Mouse (Mus musculus) midbrain, embryonic 10.5 days (tissue): ENCODE data around the gene Akr1b3. TPM values are rescaled to one million over a fixed set of nuclear protein-coding genes. Genes with fewer than 3 reads are reported as not detected.
A peak's percentile ranks its signal among the peaks of the same experiment; 100 is the strongest.
"Not testable (repeated sequence)": the region's sequence is repeated elsewhere in the genome, so short reads cannot be mapped to it uniquely, and the experiment has no call there.

Source experiments
- DNase-seq: peaks from one replicate; pipeline ENCODE4 v3.0.0-alpha.2; 2017; ENCODE audit warnings: low spot score
- H3K27ac ChIP-seq: fragments of 300-500 bp; sonication (generic); replicated peaks from 2 replicates; pipeline ENCODE4 v1.5.1; 2016; ENCODE audit warnings: mild to moderate bottlenecking
- H3K27me3 ChIP-seq: fragments of 300-500 bp; sonication (generic); 2 replicates; pipeline ENCODE4 v1.6.1; 2016; ENCODE audit warnings: low read depth, mild to moderate bottlenecking; ENCODE audit not compliant: poor library complexity, severe bottlenecking
- H3K36me3 ChIP-seq: fragments of 300-500 bp; sonication (generic); 2 replicates; pipeline ENCODE4 v1.6.1; 2016; ENCODE audit warnings: mild to moderate bottlenecking, moderate library complexity
- H3K4me1 ChIP-seq: fragments of 300-500 bp; sonication (generic); 2 replicates; pipeline ENCODE4 v1.6.1; 2016
- H3K4me3 ChIP-seq: fragments of 300-500 bp; sonication (generic); 2 replicates; pipeline ENCODE4 v1.5.1; 2016; ENCODE audit warnings: mild to moderate bottlenecking, moderate library complexity
- H3K9me3 ChIP-seq: fragments of 300-500 bp; sonication (generic); replicated peaks from 2 replicates; pipeline ENCODE4 v1.6.1; 2016; ENCODE audit warnings: mild to moderate bottlenecking
- WGBS: fragments of 180-500 bp; shearing (Covaris S2); methylation state at CpG from one replicate; pipeline ENCODE4 v1.1.7; 2016; 5-methylcytosine and 5-hydroxymethylcytosine counted together
- polyA plus RNA-seq: library from polyadenylated mRNA; unstranded; fragments of >200 nt; fragmentation: Nextera tagmentation; extraction: Ambion mirVana; gene quantifications from 2 replicates; pipeline ENCODE4 v1.2.1, GENCODE M21; 2016

Akr1b3 gene
- polyA plus RNA-seq, 1 experiment from 2014 or later, result 282 TPM

GRCm38 (mm10) chr6:34344935-34345334 lies 27.7 kb upstream of the Akr1b3 start:
- WGBS, result 17% methylated on average over 9 of the region's 9 CpGs
- Histone ChIP-seq H3K27me3 (no peaks in the 10 kb centered on the region), H3K4me3 (no peak overlapping the region), H3K27ac (peak overlapping the region; percentile 39; the same call in 1 of the 2 replicates), H3K36me3 (no peaks in the 10 kb centered on the region), H3K4me1 (peaks cover 21% of the 10 kb centered on the region), H3K9me3 (no peaks in the 10 kb centered on the region)
- peak; percentile 52 for DNase-seq

GRCm38 (mm10) chr6:34344135-34344850 lies 27.0 kb upstream of the Akr1b3 start:
- no peak for DNase-seq
- H3K4me1 ChIP-seq, result peaks cover 21% of the 10 kb centered on the region
- WGBS, result 34% methylated on average over 10 of the region's 10 CpGs
- H3K4me3 ChIP-seq, result no peak overlapping the region
- no peaks in the 10 kb centered on the region for H3K27me3 ChIP-seq
- H3K36me3 ChIP-seq, result no peaks in the 10 kb centered on the region
- no peaks in the 10 kb centered on the region for H3K9me3 ChIP-seq
- H3K27ac ChIP-seq, result 0 out of 2 replicates have a peak overlapping the region, but pooled peaks have one; percentile 39

GRCm38 (mm10) chr6:34343426-34343825 lies 26.1 kb upstream of the Akr1b3 start:
- no peak for DNase-seq
- peaks cover 21% of the 10 kb centered on the region for H3K4me1 ChIP-seq
- WGBS, result 81% methylated on average over 6 of the region's 6 CpGs
- H3K27ac ChIP-seq, result no peak overlapping the region
- no peak overlapping the region for H3K4me3 ChIP-seq
- H3K27me3 ChIP-seq, result no peaks in the 10 kb centered on the region
- H3K36me3 ChIP-seq, result no peaks in the 10 kb centered on the region
- no peaks in the 10 kb centered on the region for H3K9me3 ChIP-seq

- no peaks in the 10 kb centered on the region for H3K27me3 ChIP-seq
- DNase-seq, result no peak
- 91% methylated on average over 2 of the region's 2 CpGs for WGBS
- H3K4me3 ChIP-seq, result no peak overlapping the region
- H3K9me3 ChIP-seq, result no peaks in the 10 kb centered on the region
- H3K36me3 ChIP-seq, result no peaks in the 10 kb centered on the region
- no peak overlapping the region for H3K27ac ChIP-seq
- H3K4me1 ChIP-seq, result peaks cover 21% of the 10 kb centered on the region
Measured at GRCm38 (mm10) chr6:34342476-34342875, 25.2 kb upstream of the Akr1b3 start.

GRCm38 (mm10) chr6:34341991-34342390 lies 24.7 kb upstream of the Akr1b3 start:
- no peaks in the 10 kb centered on the region for H3K36me3 ChIP-seq
- WGBS, result 91% methylated on average over 4 of the region's 4 CpGs
- no peak for DNase-seq
- no peaks in the 10 kb centered on the region for H3K9me3 ChIP-seq
- peaks cover 21% of the 10 kb centered on the region for H3K4me1 ChIP-seq
- H3K27me3 ChIP-seq, result no peaks in the 10 kb centered on the region
- H3K4me3 ChIP-seq, result no peak overlapping the region
- H3K27ac ChIP-seq, result no peak overlapping the region

GRCm38 (mm10) chr6:34337799-34338198 lies 20.5 kb upstream of the Akr1b3 start:
- Histone ChIP-seq H3K27me3 (no peaks in the 10 kb centered on the region), H3K27ac (no peak overlapping the region), H3K4me1 (no peaks in the 10 kb centered on the region), H3K9me3 (no peaks in the 10 kb centered on the region), H3K36me3 (no peaks in the 10 kb centered on the region), H3K4me3 (no peak overlapping the region)
- WGBS, result 86% methylated on average over 2 of the region's 2 CpGs
- DNase-seq, result no peak

GRCm38 (mm10) chr6:34334673-34335072 lies 17.4 kb upstream of the Akr1b3 start:
- Histone ChIP-seq H3K36me3 (no peaks in the 10 kb centered on the region), H3K27ac (no peak overlapping the region), H3K27me3 (no peaks in the 10 kb centered on the region), H3K4me3 (no peak overlapping the region), H3K9me3 (no peaks in the 10 kb centered on the region), H3K4me1 (no peaks in the 10 kb centered on the region)
- WGBS, result 88% methylated on average over 5 of the region's 5 CpGs
- DNase-seq, result no peak

- H3K9me3 ChIP-seq, H3K36me3 ChIP-seq, H3K27me3 ChIP-seq, H3K27ac ChIP-seq, DNase-seq, H3K4me3 ChIP-seq, H3K4me1 ChIP-seq: not testable (repeated sequence)
- 90% methylated on average over 12 of the region's 12 CpGs for WGBS
Measured at GRCm38 (mm10) chr6:34331804-34332203, 14.5 kb upstream of the Akr1b3 start.

GRCm38 (mm10) chr6:34331379-34331778 lies 14.1 kb upstream of the Akr1b3 start:
- Histone ChIP-seq H3K9me3 (no peaks in the 10 kb centered on the region), H3K4me1 (no peaks in the 10 kb centered on the region), H3K36me3 (no peaks in the 10 kb centered on the region), H3K27me3 (no peaks in the 10 kb centered on the region), H3K4me3 (no peak overlapping the region), H3K27ac (no peak overlapping the region)
- no peak for DNase-seq
- 94% methylated on average over 5 of the region's 5 CpGs for WGBS

- 94% methylated on average over 7 of the region's 7 CpGs for WGBS
- Histone ChIP-seq H3K27me3 (peaks cover 13% of the 10 kb centered on the region), H3K27ac (no peak overlapping the region), H3K36me3 (no peaks in the 10 kb centered on the region), H3K4me1 (peaks cover 5% of the 10 kb centered on the region), H3K9me3 (no peaks in the 10 kb centered on the region), H3K4me3 (no peak overlapping the region)
- no peak for DNase-seq
Measured at GRCm38 (mm10) chr6:34322121-34322520, 4.8 kb upstream of the Akr1b3 start.

- no peak for DNase-seq
- H3K36me3 ChIP-seq, result peaks cover 4% of the 10 kb centered on the region
Measured at GRCm38 (mm10) chr6:34318636-34319035, 1.4 kb upstream of the Akr1b3 start.

GRCm38 (mm10) chr6:34318172-34318571 lies 894 bp upstream of the Akr1b3 start:
- DNase-seq, result no peak
- Histone ChIP-seq H3K27ac (no peak overlapping the region), H3K36me3 (peaks cover 5% of the 10 kb centered on the region), H3K9me3 (no peaks in the 10 kb centered on the region), H3K4me1 (peaks cover 37% of the 10 kb centered on the region), H3K4me3 (no peak overlapping the region), H3K27me3 (peaks cover 13% of the 10 kb centered on the region)
- WGBS, result 79% methylated on average over 5 of the region's 5 CpGs

More at GRCm38 (mm10) chr6:34318636-34319035, 1.4 kb upstream of the Akr1b3 start:
- 75% methylated on average over 6 of the region's 6 CpGs for WGBS
- H3K4me1 ChIP-seq, result peaks cover 37% of the 10 kb centered on the region
- no peaks in the 10 kb centered on the region for H3K9me3 ChIP-seq
- peaks cover 13% of the 10 kb centered on the region for H3K27me3 ChIP-seq
- H3K4me3 ChIP-seq, result no peak overlapping the region
- no peak overlapping the region for H3K27ac ChIP-seq

GRCm38 (mm10) chr6:34313921-34314320 lies 3.4 kb downstream of the Akr1b3 start:
- H3K4me3 ChIP-seq, result no peak overlapping the region
- no peak overlapping the region for H3K27ac ChIP-seq
- DNase-seq, result no peak
- H3K4me1 ChIP-seq, result peaks cover 37% of the 10 kb centered on the region
- H3K9me3 ChIP-seq, result no peaks in the 10 kb centered on the region
- WGBS, result 95% methylated on average over 2 of the region's 2 CpGs
- H3K27me3 ChIP-seq, result peaks cover 10% of the 10 kb centered on the region
- peaks cover 47% of the 10 kb centered on the region for H3K36me3 ChIP-seq
